Mouse (Mus musculus) neural tube, embryonic 11.5 days (tissue): Measurements from ENCODE around the gene Pmp22. TPM values are rescaled to one million over a fixed set of nuclear protein-coding genes. Genes with fewer than 3 reads are reported as not detected.

Source experiments
- polyA plus RNA-seq: library from polyadenylated mRNA; unstranded; fragments of >200 nt; fragmentation: Nextera tagmentation; extraction: Ambion mirVana; gene quantifications from 2 replicates; pipeline ENCODE4 v1.2.1, GENCODE M21; 2014

Gene Pmp22
- polyA plus RNA-seq, 1 experiment from 2014 or later: 34.1 TPM

Other genes with a start within 250 kb of the Pmp22 start
- 43.1 and 46.3 TPM in 2 replicates for gene Tvp23b, start 249.5 kb upstream of the Pmp22 start, polyA plus RNA-seq
- not detected in 2 replicates for gene Cdrt4, start 177.8 kb upstream of the Pmp22 start, polyA plus RNA-seq
- gene Tekt3, start 67.3 kb upstream of the Pmp22 start, polyA plus RNA-seq: not detected in 2 replicates